Mouse (Mus musculus) thymus, adult 18-20 months (tissue): ENCODE results near the gene Pex26.

ENCODE experiments used
- DNase-seq, 2 experiments: peaks; one replicate each; pipeline ENCODE4 v3.0.0; 2022; ENCODE audit warnings: mixed read lengths in 2 of 2

The Pex26 gene

GRCm38 (mm10) chr6:121183414-121184173 lies at the start of gene Pex26:
Gene Pex26, plus strand, starts transcription at chr6:121183667.
- DNase-seq: peak; percentile 89 to 92

- no peak for DNase-seq
Measured at GRCm38 (mm10) chr6:121134249-121134648, 49.2 kb upstream of the Pex26 start.

GRCm38 (mm10) chr6:121134884-121135283 lies 48.6 kb upstream of the Pex26 start:
- DNase-seq: no peak

- no peak for DNase-seq
Measured at GRCm38 (mm10) chr6:121137222-121137621, 46.2 kb upstream of the Pex26 start.

- no peak for DNase-seq
Measured at GRCm38 (mm10) chr6:121138338-121139040, 45.0 kb upstream of the Pex26 start.

- no peak for DNase-seq
Measured at GRCm38 (mm10) chr6:121139271-121139670, 44.2 kb upstream of the Pex26 start.

GRCm38 (mm10) chr6:121142298-121142697 lies 41.2 kb upstream of the Pex26 start:
- DNase-seq: no peak

GRCm38 (mm10) chr6:121143439-121143838 lies 40.0 kb upstream of the Pex26 start:
- no peak for DNase-seq

- DNase-seq: no peak
Measured at GRCm38 (mm10) chr6:121144066-121144465, 39.4 kb upstream of the Pex26 start.

- DNase-seq: no peak
Measured at GRCm38 (mm10) chr6:121145010-121145604, 38.4 kb upstream of the Pex26 start.

GRCm38 (mm10) chr6:121145906-121146305 lies 37.6 kb upstream of the Pex26 start:
- DNase-seq: no peak

- no peak for DNase-seq
Measured at GRCm38 (mm10) chr6:121146798-121147197, 36.7 kb upstream of the Pex26 start.

GRCm38 (mm10) chr6:121148360-121148759 lies 35.1 kb upstream of the Pex26 start:
- DNase-seq: no peak

GRCm38 (mm10) chr6:121149420-121149819 lies 34.0 kb upstream of the Pex26 start:
- no peak for DNase-seq

- DNase-seq: no peak
Measured at GRCm38 (mm10) chr6:121150126-121150525, 33.3 kb upstream of the Pex26 start.

- no peak for DNase-seq
Measured at GRCm38 (mm10) chr6:121151732-121152131, 31.7 kb upstream of the Pex26 start.

- no peak for DNase-seq
Measured at GRCm38 (mm10) chr6:121153177-121153576, 30.3 kb upstream of the Pex26 start.

GRCm38 (mm10) chr6:121154451-121155300 lies 28.8 kb upstream of the Pex26 start:
- DNase-seq: no peak

GRCm38 (mm10) chr6:121156030-121156429 lies 27.4 kb upstream of the Pex26 start:
- DNase-seq: no peak

GRCm38 (mm10) chr6:121159616-121160015 lies 23.9 kb upstream of the Pex26 start:
- DNase-seq: no peak

GRCm38 (mm10) chr6:121160126-121160525 lies 23.3 kb upstream of the Pex26 start:
- no peak for DNase-seq

GRCm38 (mm10) chr6:121162616-121163015 lies 20.9 kb upstream of the Pex26 start:
- DNase-seq: no peak

GRCm38 (mm10) chr6:121166098-121166552 lies 17.3 kb upstream of the Pex26 start:
- DNase-seq: no peak
